Mouse (Mus musculus) testis, adult 2 months (tissue): ENCODE results near the gene Rdh11.

Experiments used
- CTCF ChIP-seq: fragments of 200-500 bp; IDR thresholded peaks from 2 replicates; pipeline ENCODE4 v1.5.1; 2012; ENCODE audit warnings: low read depth, mild to moderate bottlenecking, inconsistent platforms, low read length, moderate library complexity; ENCODE audit not compliant: control insufficient read depth, insufficient read depth, insufficient replicate concordance
- POLR2A ChIP-seq: fragments of 200-500 bp; IDR thresholded peaks from 2 replicates; pipeline ENCODE4 v1.6.1; 2012; ENCODE audit warnings: low read depth, mild to moderate bottlenecking, inconsistent platforms, low read length, moderate library complexity; ENCODE audit not compliant: control insufficient read depth

- TF ChIP-seq POLR2A, result no peak
- TF ChIP-seq CTCF, result no peak
Measured at GRCm38 (mm10) chr12:79192193-79192592, at the start of gene Rdh11.
